Mouse (Mus musculus) neural tube, embryonic 11.5 days (tissue): ENCODE data around the gene Hoxc8. TPM values are rescaled to one million over a fixed set of nuclear protein-coding genes. Genes with fewer than 3 reads are reported as not detected.
A peak's percentile ranks its signal among the peaks of the same experiment; 100 is the strongest.

Experiments used
- ATAC-seq: fragments of 200-750 bp; cut with Nextera tagmentation; 2 replicates; pipeline ENCODE4 v1.8.0; 2017; ENCODE audit warnings: moderate number of reproducible peaks, mild to moderate bottlenecking, moderate TSS enrichment, moderate library complexity; ENCODE audit not compliant: insufficient read depth, low FRiP score, low TSS enrichment
- DNase-seq: peaks from one replicate; pipeline ENCODE4 v3.0.0-alpha.2; 2015; ENCODE audit warnings: low spot score
- H3K27ac ChIP-seq: fragments of 300-500 bp; sonication (generic); 2 replicates; pipeline ENCODE4 v1.5.1; 2014; ENCODE audit warnings: low read depth, mild to moderate bottlenecking, low read length
- H3K27me3 ChIP-seq: fragments of 300-500 bp; sonication (generic); 2 replicates; pipeline ENCODE4 v1.6.1; 2014; ENCODE audit warnings: mild to moderate bottlenecking, low read length, mixed read lengths; ENCODE audit not compliant: control insufficient read depth, insufficient read depth
- H3K36me3 ChIP-seq: fragments of 300-500 bp; sonication (generic); 2 replicates; pipeline ENCODE4 v1.6.1; 2014; ENCODE audit warnings: mild to moderate bottlenecking, low read length, moderate library complexity, mixed read lengths; ENCODE audit not compliant: control insufficient read depth, insufficient read depth
- H3K4me1 ChIP-seq: fragments of 300-500 bp; sonication (generic); 2 replicates; pipeline ENCODE4 v1.6.1; 2014; ENCODE audit warnings: low read length, mixed read lengths; ENCODE audit not compliant: control insufficient read depth, insufficient read depth
- H3K4me2 ChIP-seq: fragments of 300-500 bp; sonication (generic); 2 replicates; pipeline ENCODE4 v1.6.1; 2014; ENCODE audit warnings: low read depth, mild to moderate bottlenecking, moderate library complexity
- H3K4me3 ChIP-seq: fragments of 300-500 bp; sonication (generic); 2 replicates; pipeline ENCODE4 v1.5.1; 2014; ENCODE audit warnings: low read depth, low read length
- H3K9ac ChIP-seq: fragments of 300-500 bp; sonication (generic); 2 replicates; pipeline ENCODE4 v1.6.1; 2014; ENCODE audit warnings: mild to moderate bottlenecking, low read length
- H3K9me3 ChIP-seq: fragments of 300-500 bp; sonication (generic); 2 replicates; pipeline ENCODE4 v1.6.1; 2016; ENCODE audit warnings: low read length; ENCODE audit not compliant: control insufficient read depth
- WGBS: fragments of 180-500 bp; shearing (Covaris S2); extraction: QIAGEN DNeasy Blood & Tissue Kit; methylation state at CpG from one replicate; pipeline ENCODE4 v1.1.7; 2014; 5-methylcytosine and 5-hydroxymethylcytosine counted together
- polyA plus RNA-seq: library from polyadenylated mRNA; unstranded; fragments of >200 nt; fragmentation: Nextera tagmentation; extraction: Ambion mirVana; gene quantifications from 2 replicates; pipeline ENCODE4 v1.2.1, GENCODE M21; 2014

Gene Hoxc8
- polyA plus RNA-seq, 1 experiment from 2014 or later, result 63.7 TPM

GRCm38 (mm10) chr15:102963259-102963658, 27.1 kb upstream of the Hoxc8 start:
- H3K4me1 ChIP-seq, result no peaks in the 10 kb centered on the region
- H3K9ac ChIP-seq, result peak overlapping the region; percentile 55
- H3K4me3 ChIP-seq, result peak overlapping the region; percentile 28
- ATAC-seq (peak; percentile 4; the same call in 1 of the 2 replicates), DNase-seq (no peak)
- peak overlapping the region; percentile 57 for H3K4me2 ChIP-seq
- H3K27ac ChIP-seq, result peak overlapping the region; percentile 50
- no peaks in the 10 kb centered on the region for H3K9me3 ChIP-seq
- no peaks in the 10 kb centered on the region for H3K36me3 ChIP-seq
- 1% methylated on average over 8 of the region's 8 CpGs for WGBS
- peaks cover 91% of the 10 kb centered on the region for H3K27me3 ChIP-seq

DNA sequence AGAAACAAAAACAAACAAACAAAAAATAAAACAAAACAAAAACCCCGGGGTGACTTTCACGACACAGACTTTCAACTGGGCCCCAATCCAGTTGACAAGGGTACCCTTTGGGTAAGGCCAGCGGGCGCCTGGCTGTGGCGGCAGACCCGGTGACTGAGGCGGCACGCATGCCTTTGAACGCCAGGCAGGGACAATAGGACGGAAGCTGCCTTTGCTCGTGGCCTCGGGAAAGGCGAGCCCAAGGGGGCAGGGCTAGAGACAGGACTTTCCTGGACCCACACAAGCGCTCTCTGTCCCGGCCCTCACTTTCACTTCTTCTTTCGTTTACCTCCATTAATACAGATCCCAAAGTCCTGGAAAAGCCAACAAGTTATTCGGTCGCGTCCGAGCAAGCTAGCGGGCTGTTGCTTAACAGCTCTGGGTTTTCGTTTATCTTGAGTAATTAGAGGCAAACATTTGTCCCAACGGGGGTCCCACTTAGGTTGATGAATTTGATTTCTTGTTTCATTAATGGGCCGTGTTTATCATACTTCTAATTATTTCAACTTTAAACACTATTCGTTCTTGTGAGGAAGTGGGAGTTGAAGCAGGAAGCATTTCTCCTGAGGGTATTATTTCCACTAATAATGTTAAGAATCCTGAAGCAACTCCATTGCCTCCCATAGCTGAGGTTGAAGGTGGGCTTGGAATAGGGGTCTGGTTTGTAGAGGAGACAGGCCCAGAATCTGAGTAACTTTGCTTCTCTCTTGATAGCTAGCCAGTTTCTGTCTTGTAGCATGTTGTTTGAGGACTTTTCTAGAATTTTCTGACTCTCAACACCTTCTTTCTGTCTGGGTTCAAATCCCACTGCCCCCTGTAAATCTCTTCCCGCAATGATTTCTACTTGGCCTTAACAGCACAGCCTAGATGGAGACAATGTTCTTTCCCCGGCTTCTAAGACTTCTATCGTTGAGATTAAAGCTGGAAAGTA, 26.5 kb upstream of the Hoxc8 start:
- Histone ChIP-seq H3K9ac (peak overlapping the region; percentile 77), H3K27ac (peak overlapping the region; percentile 78), H3K4me2 (peak overlapping the region; percentile 57), H3K36me3 (no peaks in the 10 kb centered on the region), H3K4me1 (no peaks in the 10 kb centered on the region), H3K9me3 (no peaks in the 10 kb centered on the region), H3K27me3 (peaks cover 91% of the 10 kb centered on the region), H3K4me3 (peak overlapping the region; percentile 95)
- DNase-seq (peak; percentile 72), ATAC-seq (peak; percentile 43; the same call in 1 of the 2 replicates)
- WGBS, result under 1% methylated on average over 28 of the region's 28 CpGs

GRCm38 (mm10) chr15:102965003-102965891, 25.2 kb upstream of the Hoxc8 start:
- no peaks in the 10 kb centered on the region for H3K4me1 ChIP-seq
- WGBS, result 3% methylated on average over 26 of the region's 26 CpGs
- H3K9me3 ChIP-seq, result no peaks in the 10 kb centered on the region
- H3K27me3 ChIP-seq, result peaks cover 91% of the 10 kb centered on the region
- peak overlapping the region; percentile 77 for H3K9ac ChIP-seq
- no peaks in the 10 kb centered on the region for H3K36me3 ChIP-seq
- peak overlapping the region; percentile 57 for H3K4me2 ChIP-seq
- H3K4me3 ChIP-seq, result peak overlapping the region; percentile 95
- H3K27ac ChIP-seq, result peak overlapping the region; percentile 78
- ATAC-seq, result no peak
- no peak for DNase-seq

DNA sequence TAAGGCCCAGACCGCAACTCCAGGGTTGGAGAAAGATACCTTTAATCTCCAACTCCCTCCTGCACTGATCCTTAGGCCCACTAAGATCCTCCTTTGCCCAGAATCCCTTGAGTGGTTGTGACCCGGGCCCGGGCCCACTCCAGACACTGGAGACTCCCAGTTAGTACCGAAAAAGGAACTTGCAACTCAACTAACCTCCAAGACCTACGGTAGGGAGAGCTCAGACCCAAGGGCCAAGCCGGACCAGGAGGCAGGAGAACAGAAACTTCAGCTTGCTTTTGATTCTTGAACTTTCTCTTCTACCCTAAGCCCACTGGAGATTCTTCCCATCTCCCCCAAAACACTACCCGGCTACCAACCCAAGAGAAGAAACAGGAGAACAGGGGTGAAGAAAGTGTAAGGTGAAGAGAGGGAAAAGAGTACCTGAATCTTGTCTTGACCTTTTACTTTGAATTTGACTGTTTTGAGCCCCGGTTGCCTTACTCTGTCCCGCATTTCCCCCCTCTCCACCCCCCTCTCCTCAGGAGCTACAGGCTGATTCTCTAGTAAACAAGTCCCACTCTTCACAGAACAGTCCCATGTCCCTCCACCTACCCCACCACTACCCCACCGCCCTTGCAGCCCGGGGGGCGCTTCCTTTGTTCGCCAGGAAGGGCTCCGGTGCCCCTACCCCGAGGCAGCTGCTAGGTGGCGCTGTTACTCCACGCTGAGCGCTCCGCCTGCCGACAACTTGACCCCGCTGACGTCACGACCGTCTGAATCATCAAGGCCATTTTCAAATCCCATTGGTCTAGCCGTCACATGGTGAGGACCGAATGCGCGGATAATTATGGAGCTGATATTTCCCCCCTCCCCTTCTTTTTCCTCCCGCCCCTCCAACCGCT, 24.3 kb upstream of the Hoxc8 start:
- peak overlapping the region; percentile 57 for H3K4me2 ChIP-seq
- peak; percentile 84 for ATAC-seq
- peak overlapping the region; percentile 90 for H3K9ac ChIP-seq
- no peaks in the 10 kb centered on the region for H3K9me3 ChIP-seq
- peaks cover 87% of the 10 kb centered on the region for H3K27me3 ChIP-seq
- under 1% methylated on average over 29 of the region's 30 CpGs for WGBS
- H3K4me1 ChIP-seq, result no peaks in the 10 kb centered on the region
- peak overlapping the region; percentile 78 for H3K27ac ChIP-seq
- peak; percentile 90 for DNase-seq
- peak overlapping the region; percentile 95 for H3K4me3 ChIP-seq
- no peaks in the 10 kb centered on the region for H3K36me3 ChIP-seq

- Histone ChIP-seq H3K27me3 (peaks cover 83% of the 10 kb centered on the region), H3K9ac (peak within 1 kb of the TSS; percentile 90), H3K9me3 (no peaks in the 10 kb centered on the region), H3K27ac (peak within 1 kb of the TSS; percentile 78), H3K36me3 (no peaks in the 10 kb centered on the region), H3K4me2 (peak within 1 kb of the TSS; percentile 57), H3K4me3 (peak within 1 kb of the TSS; percentile 95), H3K4me1 (no peaks in the 10 kb centered on the region)
- 3% methylated on average over 27 of the region's 27 CpGs for WGBS
- no peak for DNase-seq
- ATAC-seq, result peak; percentile 17
Measured at GRCm38 (mm10) chr15:102966776-102967311, 23.6 kb upstream of the Hoxc8 start, which contains the start of gene Hoxc10. Hoxc10 (plus strand) TSS chr15:102966796.

GRCm38 (mm10) chr15:102967312-102967510, 23.2 kb upstream of the Hoxc8 start, which contains the start of gene Hoxc5:
Hoxc5 (plus strand) TSS chr15:102967443.
- DNase-seq (no peak), ATAC-seq (no peak)
- no peaks in the 10 kb centered on the region for H3K4me1 ChIP-seq
- WGBS, result 2% methylated on average over 12 of the region's 12 CpGs
- H3K9me3 ChIP-seq, result no peaks in the 10 kb centered on the region
- H3K27me3 ChIP-seq, result peaks cover 84% of the 10 kb centered on the region
- H3K9ac ChIP-seq, result peak within 1 kb of the TSS; percentile 90
- H3K4me2 ChIP-seq, result peak within 1 kb of the TSS; percentile 57
- H3K4me3 ChIP-seq, result peak within 1 kb of the TSS; percentile 95
- peak within 1 kb of the TSS; percentile 78 for H3K27ac ChIP-seq
- no peaks in the 10 kb centered on the region for H3K36me3 ChIP-seq

DNA sequence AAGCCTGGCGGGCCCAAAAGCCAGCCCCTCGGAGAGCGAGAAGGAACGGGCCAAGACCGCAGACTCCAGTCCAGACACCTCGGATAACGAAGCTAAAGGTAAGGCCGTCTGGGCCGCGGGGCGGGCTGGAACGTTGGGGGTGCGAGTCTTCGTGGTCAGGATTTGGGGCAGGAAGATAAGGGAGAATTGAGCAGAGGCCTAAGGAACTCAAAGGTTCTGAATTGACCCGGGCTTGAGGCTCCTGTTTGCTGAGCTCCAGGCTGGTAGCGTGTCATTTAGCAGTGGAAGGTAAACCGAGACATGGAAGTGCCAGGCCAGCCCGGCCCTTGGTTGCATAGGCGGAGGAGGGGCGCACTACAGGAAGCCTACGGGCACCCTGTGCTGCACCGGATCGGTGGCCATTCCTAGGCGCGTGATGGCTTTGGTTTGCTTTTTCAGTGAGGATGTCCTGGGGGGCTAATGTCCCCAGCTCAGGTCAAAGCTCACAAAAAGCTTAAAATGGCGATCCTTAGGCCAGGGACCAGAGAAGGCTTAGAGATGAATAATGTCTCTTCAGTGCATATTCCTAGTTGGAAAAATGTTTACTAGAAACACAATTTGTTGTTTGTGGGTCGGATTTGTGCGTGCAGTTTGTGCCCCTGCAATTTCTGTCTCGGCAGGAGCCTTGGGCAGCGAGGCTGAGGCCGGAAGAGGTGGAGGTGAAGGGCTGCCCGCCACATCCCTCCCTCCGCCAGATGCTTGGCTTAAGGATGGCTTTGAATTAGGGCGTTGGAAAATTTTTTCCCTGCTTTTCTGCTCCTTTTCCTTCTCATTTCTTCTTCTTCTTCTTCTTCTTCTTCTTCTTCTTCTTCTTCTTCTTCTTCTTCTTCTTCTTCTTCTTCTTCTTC, 22.7 kb upstream of the Hoxc8 start:
- Histone ChIP-seq H3K27ac (peak overlapping the region; percentile 78), H3K9me3 (no peaks in the 10 kb centered on the region), H3K36me3 (no peaks in the 10 kb centered on the region), H3K27me3 (peaks cover 84% of the 10 kb centered on the region), H3K9ac (peak overlapping the region; percentile 90), H3K4me3 (peak overlapping the region; percentile 95), H3K4me2 (peak overlapping the region; percentile 57), H3K4me1 (no peaks in the 10 kb centered on the region)
- ATAC-seq, result no peak
- WGBS, result under 1% methylated on average over 34 of the region's 34 CpGs
- DNase-seq, result no peak
